Mouse (Mus musculus) gastrocnemius, postnatal 36 days (tissue): ENCODE measurements at regions not wholly inside any gene's neighbourhood (a gene's known extent, or its start where the extent isn't known, plus 50 kb on each side); places are given as distances from the start of the nearest gene placed in this dataset.
A peak's percentile ranks its signal among the peaks of the same experiment; 100 is the strongest.
"Not testable (repeated sequence)": the region's sequence is repeated elsewhere in the genome, so short reads cannot be mapped to it uniquely, and the experiment has no call there.

Source experiments
- DNase-seq, 2 experiments: peaks; one replicate each; pipeline ENCODE4 v3.0.0; 2022
- intact Hi-C: fragments of 180-260 bp; cut with DNase I; formaldehyde crosslinking; loops from one replicate; pipeline ENCODE4 v1.15.1; 2025

- DNase-seq = peak; percentile 3 to 10
- intact Hi-C loops = not testable (repeated sequence)
These were observed 566.6 kb upstream of the Gm21863 start for GRCm38 (mm10) chr12:19387706-19388105.
